Mouse (Mus musculus): Measurements from ENCODE around the gene Ttyh2.

The Ttyh2 gene

GRCm38 (mm10) chr11:114675341-114675825 lies at the start of gene Ttyh2:
TSS of gene Ttyh2 (plus strand) at chr11:114675431.
- DNase-seq (ENCODE audit: low spot score) = peak; percentile 74

- DNase-seq (ENCODE audit: low spot score) = no peak
Measured at GRCm38 (mm10) chr11:114626071-114626690, 49.0 kb upstream of the Ttyh2 start.

GRCm38 (mm10) chr11:114627036-114627435 lies 48.2 kb upstream of the Ttyh2 start:
- DNase-seq (ENCODE audit: low spot score) = no peak

GRCm38 (mm10) chr11:114628032-114628431 lies 47.2 kb upstream of the Ttyh2 start:
- no peak for DNase-seq (ENCODE audit: low spot score)

- DNase-seq (ENCODE audit: low spot score) = no peak
Measured at GRCm38 (mm10) chr11:114630044-114630443, 45.2 kb upstream of the Ttyh2 start.

GRCm38 (mm10) chr11:114632266-114632665 lies 43.0 kb upstream of the Ttyh2 start:
- DNase-seq (ENCODE audit: low spot score) = no peak

- DNase-seq (ENCODE audit: low spot score) = peak; percentile 68
Measured at GRCm38 (mm10) chr11:114636292-114636691, 38.9 kb upstream of the Ttyh2 start.

GRCm38 (mm10) chr11:114636727-114637505 lies 38.3 kb upstream of the Ttyh2 start:
- DNase-seq (ENCODE audit: low spot score) = no peak

GRCm38 (mm10) chr11:114638647-114639290 lies 36.5 kb upstream of the Ttyh2 start:
- no peak for DNase-seq (ENCODE audit: low spot score)

- no peak for DNase-seq (ENCODE audit: low spot score)
Measured at GRCm38 (mm10) chr11:114639681-114640103, 35.5 kb upstream of the Ttyh2 start.

GRCm38 (mm10) chr11:114640658-114641057 lies 34.6 kb upstream of the Ttyh2 start:
- DNase-seq (ENCODE audit: low spot score) = no peak

- no peak for DNase-seq (ENCODE audit: low spot score)
Measured at GRCm38 (mm10) chr11:114641136-114641535, 34.1 kb upstream of the Ttyh2 start.

GRCm38 (mm10) chr11:114642184-114642583 lies 33.0 kb upstream of the Ttyh2 start:
- no peak for DNase-seq (ENCODE audit: low spot score)

- no peak for DNase-seq (ENCODE audit: low spot score)
Measured at GRCm38 (mm10) chr11:114642926-114643325, 32.3 kb upstream of the Ttyh2 start.

- DNase-seq (ENCODE audit: low spot score) = no peak
Measured at GRCm38 (mm10) chr11:114644122-114644521, 31.1 kb upstream of the Ttyh2 start.

- no peak for DNase-seq (ENCODE audit: low spot score)
Measured at GRCm38 (mm10) chr11:114649510-114649909, 25.7 kb upstream of the Ttyh2 start.

GRCm38 (mm10) chr11:114652531-114652930 lies 22.7 kb upstream of the Ttyh2 start:
- DNase-seq (ENCODE audit: low spot score) = no peak

- no peak for DNase-seq (ENCODE audit: low spot score)
Measured at GRCm38 (mm10) chr11:114653664-114654063, 21.6 kb upstream of the Ttyh2 start.

- no peak for DNase-seq (ENCODE audit: low spot score)
Measured at GRCm38 (mm10) chr11:114654552-114654951, 20.7 kb upstream of the Ttyh2 start.

- no peak for DNase-seq (ENCODE audit: low spot score)
Measured at GRCm38 (mm10) chr11:114655350-114656008, 19.8 kb upstream of the Ttyh2 start.

- no peak for DNase-seq (ENCODE audit: low spot score)
Measured at GRCm38 (mm10) chr11:114656994-114657644, 18.1 kb upstream of the Ttyh2 start.

- peak; percentile 49 for DNase-seq (ENCODE audit: low spot score)
Measured at GRCm38 (mm10) chr11:114657737-114658136, 17.5 kb upstream of the Ttyh2 start.
